Mouse (Mus musculus) layer of hippocampus, postnatal 25 days (tissue): ENCODE measurements around the gene Adgrf5. TPM values are rescaled to one million over a fixed set of nuclear protein-coding genes. Genes with fewer than 3 reads are reported as not detected.

Experiments
- total RNA-seq, 2 experiments: library from RNA; stranded (reverse); gene quantifications; 2 replicates each; pipeline ENCODE4 v1.2.3; 2021

The Adgrf5 gene
- total RNA-seq, 2 experiments from 2014 or later: 28.1 to 33.1 TPM

Other genes with a start within 250 kb of the Adgrf5 start
- not detected for gene Adgrf1, start 90.1 kb upstream of the Adgrf5 start, total RNA-seq
- not detected for gene Mep1a, start 142.4 kb downstream of the Adgrf5 start, total RNA-seq
- under 1 TPM; 0.38 to 0.42 TPM for gene Ankrd66, start 183.2 kb downstream of the Adgrf5 start, total RNA-seq
- gene Pla2g7, start 207.6 kb downstream of the Adgrf5 start, total RNA-seq: 100 to 1,000 TPM in 1 of 2 experiments, 10 to 100 TPM in 1; 98.5 to 111 TPM